Mouse (Mus musculus) frontal cortex, postnatal 10 days (tissue): ENCODE data around the gene Eif2ak3.
"Not testable (repeated sequence)": the region's sequence is repeated elsewhere in the genome, so short reads cannot be mapped to it uniquely, and the experiment has no call there.

Experiments used
- DNase-seq, 2 experiments: peaks; one replicate each; pipeline ENCODE4 v3.0.0; 2022; ENCODE audit warnings: low spot score in 2 of 2, mixed read lengths in 1 of 2

Eif2ak3 gene

DNA sequence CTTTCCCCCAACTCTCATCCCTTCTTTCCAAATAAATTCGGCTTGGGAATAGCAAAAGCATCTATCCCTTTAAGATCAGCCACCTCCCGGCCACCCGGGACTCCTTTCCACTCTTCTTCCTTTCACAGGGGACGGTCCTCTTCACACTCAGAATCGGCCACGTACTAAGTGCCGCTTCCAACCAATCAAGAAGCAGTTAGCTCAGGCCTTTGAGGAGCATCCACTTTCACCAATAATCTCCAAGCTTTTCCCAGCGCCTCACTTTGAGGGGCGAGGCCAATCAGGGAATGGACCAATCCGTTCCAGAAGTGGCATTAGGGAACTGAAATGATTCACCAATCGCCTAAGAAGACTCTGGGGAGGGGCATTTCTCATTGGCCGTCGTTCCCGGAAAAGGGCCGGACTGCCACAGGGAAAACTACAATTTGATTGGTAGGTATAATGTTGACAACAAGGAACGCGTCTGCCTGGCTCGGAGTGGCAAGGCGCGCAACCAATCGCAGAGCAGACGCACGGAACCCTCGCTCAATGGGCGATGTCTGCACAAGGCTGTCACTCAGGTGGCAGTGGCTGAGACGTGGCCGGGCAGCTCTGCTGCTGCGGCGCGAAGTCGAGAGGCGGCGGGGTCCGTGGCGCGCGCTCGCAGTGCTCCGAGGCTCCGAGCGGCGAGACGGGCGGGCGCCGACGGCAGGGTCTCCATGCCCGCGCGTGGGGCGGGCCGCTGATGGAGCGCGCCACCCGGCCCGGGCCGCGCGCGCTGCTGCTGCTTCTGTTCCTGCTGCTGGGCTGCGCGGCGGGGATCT, at the start of gene Eif2ak3:
Gene Eif2ak3, plus strand, starts transcription at position 514 of the 803 bp plus-strand sequence.
- DNase-seq, result peak; percentile 99 to 100

DNA sequence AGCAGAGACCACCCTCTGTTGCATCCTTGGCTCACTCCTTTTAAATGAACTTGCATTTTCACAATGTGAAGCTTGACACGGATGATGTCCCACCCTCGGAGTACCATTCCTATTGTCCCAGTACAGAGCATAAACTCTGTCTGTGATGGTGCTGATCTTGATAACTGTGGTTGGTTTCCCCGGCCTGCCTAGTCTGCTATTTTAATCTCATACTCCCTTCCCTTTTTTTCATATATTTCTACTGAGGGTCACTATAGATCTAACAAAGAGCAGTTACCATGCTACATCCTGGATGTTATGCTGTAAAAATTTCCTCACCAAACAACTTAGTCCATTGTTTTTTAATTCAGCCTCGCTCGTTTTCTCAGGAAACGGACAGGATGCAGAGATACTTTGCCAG, 47.4 kb upstream of the Eif2ak3 start:
- DNase-seq, result no peak

DNA sequence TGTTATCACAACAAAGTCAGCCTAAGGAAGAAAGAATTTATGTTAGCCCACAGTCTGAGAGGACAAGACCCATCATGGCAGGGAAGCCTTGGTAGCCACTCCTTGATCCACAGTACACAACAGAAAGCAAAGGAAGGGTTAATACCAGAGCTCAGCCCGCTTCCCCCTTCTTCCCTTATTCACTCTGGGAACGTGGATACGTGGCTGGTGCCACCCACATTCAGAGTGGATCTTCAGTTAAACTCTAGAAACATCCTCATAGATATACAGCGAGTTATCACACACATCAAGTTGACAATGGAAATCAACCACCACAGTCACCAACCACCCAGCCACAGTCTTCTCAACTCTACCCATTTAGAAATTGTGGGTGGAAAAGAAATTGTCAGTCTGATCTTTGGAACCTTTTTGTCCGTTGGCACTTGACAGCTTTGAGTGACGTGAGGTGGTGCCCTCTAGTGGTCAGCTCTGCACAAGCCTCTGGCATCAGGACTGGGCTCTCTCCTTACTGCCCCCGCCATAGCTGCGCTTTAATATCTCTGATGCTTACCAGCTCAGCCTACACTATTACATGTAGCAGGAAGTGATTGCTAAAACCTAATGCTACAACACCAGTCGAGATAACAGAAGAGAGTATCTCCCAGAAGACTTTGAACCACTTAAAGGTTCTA, 46.6 kb upstream of the Eif2ak3 start:
- DNase-seq, result no peak

DNA sequence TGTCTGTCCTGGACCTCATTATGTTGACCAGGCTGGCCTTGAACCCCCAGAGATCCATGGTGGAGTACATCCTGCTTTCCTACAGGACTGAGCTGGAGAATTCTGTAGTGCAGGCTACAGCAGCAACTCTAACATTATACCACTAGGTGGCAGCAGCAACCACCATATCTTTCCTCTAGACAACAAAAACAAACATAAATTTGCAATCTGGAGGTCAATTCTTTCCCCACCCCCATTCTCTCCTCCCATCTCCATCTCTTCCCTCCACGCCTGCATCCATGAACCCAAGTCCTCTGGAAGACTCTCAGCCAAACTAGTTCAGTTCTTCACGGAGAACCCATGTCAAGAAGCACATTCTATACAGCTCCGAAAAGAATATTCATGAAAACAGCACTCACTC, 39.7 kb upstream of the Eif2ak3 start:
- no peak for DNase-seq

DNA sequence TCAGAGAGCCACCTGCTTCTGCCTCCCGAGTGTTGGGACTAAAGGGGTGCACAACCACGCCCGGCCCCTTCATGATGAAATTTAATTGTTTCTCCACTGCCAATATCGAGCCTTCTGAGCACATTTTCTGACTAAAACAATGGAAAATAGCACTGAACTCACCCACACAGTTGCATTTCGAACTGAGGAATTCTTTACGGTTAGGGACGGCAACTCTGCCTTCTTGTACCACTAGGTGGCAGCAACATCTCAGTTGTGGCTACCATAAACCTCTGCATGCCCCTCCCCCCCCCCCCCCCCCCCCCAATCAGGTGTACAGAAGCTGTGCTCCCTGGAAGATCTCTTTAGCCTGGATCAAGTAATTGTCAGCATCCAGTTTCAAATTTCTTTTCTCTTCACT, 39.0 kb upstream of the Eif2ak3 start:
- DNase-seq, result peak in 1 of 2 experiments; percentile 46

DNA sequence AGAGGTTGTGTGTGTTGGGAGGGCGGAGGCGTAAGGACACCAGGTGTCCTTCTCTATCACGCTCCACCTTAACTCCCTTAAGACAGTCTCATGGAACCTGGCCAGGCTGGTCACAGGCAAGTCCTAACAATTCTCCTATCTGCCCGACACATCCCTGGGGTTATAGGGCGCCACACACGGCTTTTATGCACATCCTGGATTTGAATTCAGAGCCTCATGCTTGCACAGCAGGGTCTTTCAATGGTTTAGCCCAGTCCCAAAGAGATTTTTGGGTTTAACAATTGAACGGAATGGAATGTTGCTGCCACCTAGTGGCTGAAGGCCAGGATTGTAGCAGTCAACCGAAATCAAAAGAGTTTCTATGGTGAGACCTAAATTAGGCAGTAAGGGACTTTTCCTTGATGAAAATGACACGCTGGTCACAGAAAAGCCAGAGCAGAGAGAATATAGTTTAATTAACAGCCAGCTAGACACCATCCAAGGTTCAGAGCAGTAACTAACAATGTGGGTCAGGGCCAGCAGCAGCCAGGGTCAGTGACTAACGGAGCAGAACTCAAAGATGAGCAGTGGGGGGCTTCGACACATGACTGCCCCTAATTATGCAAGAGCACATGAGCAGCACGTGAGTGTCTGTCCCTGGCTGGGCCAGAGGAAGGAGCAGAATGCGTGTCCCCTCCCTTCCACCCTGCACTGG, 38.3 kb upstream of the Eif2ak3 start:
- peak; percentile 34 to 69 for DNase-seq

DNA sequence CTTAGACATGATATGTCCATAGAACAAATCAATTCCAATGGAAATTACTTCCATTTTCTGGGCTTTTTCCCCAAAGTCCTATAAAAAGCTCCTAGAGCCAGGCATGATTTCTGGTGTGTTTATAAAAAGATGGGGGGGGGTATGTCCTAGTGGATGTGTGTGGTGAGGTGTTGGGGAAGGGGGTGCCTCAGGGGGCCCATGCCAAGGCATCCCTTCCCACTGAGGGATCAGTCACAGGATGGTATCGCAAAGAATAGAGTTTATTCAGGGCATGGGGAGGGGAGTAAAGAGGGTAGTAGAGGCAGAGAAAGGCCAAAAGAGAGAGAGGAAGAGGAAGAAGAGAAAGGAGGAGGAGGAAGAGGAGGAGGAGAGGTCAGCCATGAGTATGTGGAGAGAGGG, 37.8 kb upstream of the Eif2ak3 start:
- DNase-seq, result no peak

DNA sequence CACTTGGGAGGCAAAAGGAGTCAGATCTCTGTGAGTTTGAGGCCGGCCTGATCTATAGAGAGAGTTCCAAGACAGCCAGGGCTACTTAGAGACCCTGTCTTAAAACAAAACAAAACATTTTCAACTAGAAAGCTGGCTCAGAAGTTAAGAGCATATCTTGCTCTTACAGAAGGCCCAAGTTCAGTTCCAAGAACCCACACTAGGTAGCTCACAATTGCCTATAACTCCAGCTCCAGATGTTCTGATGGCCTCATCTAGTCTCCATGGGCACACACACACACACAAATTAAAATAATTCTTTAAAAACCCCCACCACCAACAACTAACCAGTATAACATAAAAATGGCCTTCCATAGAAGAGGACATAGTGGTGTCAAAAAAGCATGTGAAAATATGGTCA, 33.8 kb upstream of the Eif2ak3 start:
- DNase-seq, result no peak

DNA sequence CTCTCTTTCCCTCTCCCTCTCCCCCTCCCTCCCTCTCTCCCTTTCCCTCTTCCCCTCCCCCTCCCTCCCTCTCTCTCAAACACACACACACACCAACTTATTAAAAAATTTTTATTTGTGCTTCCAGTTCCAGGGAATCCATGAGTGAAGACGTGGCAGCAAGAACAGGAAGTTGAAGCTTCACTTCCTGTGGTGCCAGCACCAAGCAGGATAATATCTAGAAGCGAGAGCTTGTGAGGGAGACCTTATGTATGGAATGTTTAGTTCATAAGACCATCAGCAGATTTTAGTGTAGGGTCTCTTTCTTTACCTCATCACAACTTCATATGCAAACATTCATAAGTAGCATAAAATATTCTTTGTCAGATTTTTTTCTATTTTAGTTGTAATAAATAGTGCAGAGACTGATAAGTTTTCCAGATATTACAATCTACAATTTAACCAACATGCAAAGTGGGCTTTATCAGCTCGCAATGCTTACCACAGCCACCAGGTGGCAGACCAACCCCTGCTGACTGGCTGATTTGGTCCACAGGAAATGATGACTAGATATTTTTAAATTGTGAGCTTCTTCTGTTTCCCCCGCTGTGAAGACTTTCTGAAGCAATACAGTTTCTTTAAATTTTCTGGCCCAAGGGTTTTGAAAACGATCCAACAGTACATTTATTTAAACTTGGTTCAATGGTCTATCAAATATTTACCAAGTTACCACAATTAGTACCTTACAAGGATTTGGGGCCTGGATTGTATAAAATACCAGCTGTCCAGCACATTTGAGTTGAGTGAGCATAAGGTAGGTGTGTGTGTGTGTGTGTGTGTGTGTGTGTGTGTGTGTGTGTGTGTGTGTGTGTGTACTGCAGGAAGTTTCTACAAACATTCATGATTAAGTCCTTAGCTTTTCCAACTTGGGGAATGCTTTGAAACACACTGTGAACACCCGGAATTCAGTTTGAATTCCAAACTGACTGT, 32.5 kb upstream of the Eif2ak3 start:
- peak; percentile 53 to 75 for DNase-seq

DNA sequence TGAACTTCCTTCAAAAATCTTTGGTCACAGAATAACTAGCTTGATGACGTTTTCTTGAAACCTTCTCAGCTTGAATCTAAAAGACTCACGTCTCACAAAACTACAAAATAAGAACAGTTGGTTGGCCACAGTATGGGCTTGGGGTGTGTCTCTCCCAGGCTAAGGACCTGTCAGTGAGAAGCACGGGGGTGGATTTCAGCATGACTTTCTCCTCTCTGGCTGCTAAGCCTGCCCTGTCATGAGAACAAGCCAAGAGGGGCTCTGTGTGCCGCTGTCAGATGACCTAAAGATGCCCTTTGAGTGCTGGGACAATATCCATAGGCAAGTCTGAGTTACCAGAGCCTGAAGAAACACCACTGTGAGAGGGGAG, 31.8 kb upstream of the Eif2ak3 start:
- no peak for DNase-seq

DNA sequence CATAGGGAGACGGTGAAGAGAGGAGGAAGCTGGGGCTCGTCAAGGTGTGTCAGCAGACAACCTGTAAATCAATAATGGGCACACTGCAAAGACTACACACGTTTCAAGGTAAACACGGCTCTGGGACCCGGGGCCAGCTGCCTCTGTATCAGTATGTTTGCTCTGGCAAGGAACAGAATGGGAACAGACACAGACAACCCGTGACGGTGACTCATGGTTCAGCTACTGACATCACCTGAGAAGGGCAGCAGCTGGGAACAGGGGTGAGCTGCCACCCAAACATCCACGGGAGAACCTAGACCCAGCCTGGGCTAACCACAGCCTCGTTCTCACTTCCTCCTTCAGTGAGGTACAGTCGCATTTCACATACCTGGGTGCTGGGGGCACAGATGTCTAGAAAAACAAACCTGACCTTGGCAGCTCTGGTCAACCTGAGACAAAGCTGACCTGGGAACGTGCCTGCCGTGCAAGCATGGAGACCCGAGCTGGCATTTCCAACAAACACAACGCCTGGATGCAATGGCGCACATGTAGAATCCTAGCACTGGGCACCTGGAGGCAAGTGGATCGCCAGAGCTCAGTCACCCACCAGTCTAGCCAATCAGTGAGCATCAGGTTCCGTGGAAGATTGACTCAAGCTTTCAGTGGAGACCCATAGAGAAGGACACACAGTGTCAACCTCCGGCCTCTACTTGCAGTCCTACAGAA, 30.2 kb upstream of the Eif2ak3 start:
- no peak for DNase-seq

DNA sequence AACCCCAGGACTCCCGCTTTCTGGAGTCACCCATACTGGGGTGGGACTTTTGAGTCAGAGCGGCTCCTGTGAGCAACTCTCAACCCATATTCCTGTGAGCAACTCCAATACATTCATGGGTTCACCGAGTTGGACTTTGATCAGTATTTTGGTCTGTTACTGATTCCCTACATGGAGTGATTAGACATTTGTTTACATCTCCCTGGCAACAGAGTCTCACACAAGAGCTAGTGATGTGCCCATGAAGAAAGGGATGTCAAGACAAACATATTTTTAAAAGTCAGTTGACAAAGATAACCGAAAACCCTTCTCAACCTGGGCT, 29.7 kb upstream of the Eif2ak3 start:
- DNase-seq, result no peak

DNA sequence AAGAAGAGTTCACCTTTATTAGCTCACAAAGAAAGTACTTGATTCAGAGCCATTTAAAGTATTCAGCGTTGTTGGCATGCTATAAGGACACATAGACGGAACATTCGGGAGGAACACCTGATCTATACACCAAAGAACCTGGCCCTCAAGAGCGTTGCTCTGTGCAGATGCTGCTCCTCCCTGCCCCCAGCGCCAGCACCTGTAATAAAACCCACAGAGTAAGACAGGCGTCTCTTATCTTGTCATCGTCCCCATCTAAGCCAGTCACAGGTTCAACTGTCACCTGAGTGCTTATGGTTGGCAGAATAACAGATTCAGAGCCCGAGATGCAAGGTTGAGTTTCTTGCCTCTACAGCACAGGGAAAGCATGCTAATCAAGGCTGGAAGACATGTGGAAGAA, 28.8 kb upstream of the Eif2ak3 start:
- DNase-seq, result no peak

DNA sequence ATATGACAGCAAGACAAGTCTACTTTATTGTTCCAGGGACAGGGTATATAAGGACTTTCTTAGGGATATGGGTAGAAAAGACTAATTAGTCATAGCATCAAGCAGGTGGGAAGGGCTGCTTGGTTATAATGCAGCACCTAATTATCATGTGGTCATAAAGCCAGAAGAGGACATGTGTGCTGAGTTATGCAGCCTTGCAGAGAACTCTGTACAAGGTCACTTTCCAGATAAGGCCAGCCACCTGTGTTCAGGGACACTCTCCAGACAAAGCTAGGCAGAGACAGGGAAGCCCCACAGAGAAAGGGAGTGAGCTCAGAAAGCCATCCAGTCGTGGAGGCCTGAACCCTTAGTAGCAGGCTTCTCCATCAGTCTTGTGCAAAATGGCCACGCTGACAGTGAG, 22.7 kb upstream of the Eif2ak3 start:
- DNase-seq, result no peak

DNA sequence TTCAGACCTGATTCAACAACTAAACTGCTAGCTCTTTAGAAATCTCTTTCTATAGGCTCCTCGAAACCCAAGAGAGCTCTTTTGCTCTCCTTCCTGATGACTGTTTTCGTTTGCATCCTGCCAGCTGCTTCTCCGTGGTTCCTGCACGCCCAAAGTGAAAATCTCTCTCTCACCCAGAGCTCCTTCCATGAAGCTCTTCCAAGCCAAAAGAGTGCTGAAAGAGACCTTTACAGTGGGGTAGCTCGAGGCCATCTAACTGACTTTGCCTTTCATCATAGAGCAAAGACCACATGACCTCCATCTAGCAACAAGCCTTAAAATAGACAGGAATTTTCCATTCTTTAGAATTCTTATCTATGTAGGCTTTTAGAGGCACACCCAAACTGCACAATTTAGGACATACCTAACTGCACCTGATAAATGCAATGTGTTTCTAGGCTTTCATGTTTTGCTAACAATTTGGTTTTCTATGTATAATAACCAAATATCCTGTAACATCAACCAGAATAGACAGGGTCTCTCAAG, 21.9 kb upstream of the Eif2ak3 start:
- no peak for DNase-seq

DNA sequence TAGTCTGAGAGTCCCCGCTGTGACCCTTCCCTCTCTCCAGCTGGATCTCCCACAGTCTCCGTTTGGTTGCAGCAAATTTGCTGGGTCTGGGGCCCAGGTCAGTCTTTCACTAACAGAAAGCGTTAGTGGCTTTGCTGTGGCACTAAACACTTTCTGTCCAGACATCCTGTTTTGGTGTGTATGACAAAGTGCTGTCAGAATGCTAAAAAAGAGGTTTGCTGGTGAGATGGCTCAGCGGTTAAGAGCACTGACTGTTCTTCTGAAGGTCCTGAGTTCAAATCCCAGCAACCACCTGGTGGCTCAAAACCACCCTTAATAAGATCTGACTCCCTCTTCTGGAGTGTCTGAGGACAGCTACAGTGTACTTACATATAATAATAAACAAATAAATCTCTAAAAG, 21.0 kb upstream of the Eif2ak3 start:
- DNase-seq, result not testable (repeated sequence)

DNA sequence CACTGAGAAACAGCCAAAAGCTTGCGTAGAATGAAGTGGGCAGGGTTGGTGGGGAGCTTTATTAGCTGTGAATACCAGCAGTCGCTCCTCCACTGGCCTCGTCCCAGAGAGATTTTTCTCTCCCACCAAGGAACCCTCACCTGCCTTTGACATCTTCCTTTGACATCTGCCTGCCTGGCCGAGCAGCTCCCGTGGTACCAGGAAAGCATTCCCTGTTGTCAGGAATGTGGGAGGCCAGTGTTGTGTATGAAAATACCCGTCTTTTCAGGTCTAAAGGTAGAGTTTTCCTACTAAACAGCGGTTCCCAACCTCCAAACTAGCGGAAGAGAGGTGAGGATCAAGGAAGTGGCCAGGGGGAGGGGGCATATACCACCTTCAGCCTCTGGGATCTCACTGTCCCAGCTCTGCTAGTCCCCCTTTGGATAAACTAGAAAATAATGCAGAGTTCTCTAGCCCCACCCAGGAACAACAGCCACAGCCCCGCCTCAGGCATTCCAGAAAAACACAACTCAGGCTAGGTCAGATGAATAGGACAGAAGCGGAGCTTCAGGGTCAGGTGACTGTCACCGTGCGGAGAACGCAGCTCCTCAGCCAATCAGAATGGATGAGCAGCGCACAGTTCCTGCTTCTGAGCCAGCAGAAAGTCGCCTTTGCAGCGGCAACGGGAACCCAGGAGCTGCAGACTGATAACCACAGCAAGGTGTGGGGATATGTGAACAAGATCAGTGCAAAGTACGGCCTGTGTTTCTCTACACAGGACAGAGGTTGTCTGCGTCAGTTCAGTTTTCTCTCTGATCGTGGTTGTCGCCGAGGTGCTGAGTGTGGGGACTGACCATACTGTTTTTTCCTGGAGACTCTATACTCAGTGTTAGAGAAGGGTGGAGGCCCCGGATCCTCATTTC, 20.0 kb upstream of the Eif2ak3 start:
- DNase-seq, result peak; percentile 33 to 48

DNA sequence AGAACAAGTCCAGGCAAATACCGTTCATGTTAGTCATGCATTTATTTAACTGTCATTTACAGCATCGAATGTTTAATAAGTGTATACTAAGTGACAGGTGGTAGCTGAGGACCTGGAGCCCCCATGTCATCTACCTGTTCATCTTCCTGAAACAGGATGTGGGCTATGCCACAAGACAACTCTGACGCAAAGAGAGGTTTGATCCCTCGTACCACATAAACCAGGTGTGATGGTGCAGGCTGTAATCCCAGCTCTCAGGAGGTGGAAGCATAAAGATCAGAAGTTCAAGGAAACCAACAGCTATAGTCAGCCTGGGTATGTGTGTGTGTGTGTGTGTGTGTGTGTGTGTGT, 19.4 kb upstream of the Eif2ak3 start:
- DNase-seq, result no peak

DNA sequence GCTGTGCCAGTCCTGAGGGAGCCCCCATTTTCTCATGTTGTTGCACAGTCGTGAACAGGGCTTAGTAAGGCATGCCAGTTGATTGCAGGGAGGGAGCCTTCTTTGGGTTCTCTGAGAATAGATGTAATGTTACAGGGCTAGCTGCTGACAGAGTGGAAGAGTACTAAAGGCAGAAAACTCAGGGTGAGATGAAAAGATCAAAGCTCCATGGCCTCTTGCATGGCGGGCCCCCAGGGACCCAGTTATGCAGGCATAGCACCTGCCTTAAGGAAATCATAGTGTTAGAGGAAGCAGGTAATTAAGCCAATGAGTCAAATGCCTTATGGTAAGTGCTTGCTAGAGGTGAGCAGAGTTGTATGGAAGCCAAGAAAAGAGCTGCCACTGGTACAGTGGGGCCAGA, 14.9 kb upstream of the Eif2ak3 start:
- DNase-seq, result no peak

DNA sequence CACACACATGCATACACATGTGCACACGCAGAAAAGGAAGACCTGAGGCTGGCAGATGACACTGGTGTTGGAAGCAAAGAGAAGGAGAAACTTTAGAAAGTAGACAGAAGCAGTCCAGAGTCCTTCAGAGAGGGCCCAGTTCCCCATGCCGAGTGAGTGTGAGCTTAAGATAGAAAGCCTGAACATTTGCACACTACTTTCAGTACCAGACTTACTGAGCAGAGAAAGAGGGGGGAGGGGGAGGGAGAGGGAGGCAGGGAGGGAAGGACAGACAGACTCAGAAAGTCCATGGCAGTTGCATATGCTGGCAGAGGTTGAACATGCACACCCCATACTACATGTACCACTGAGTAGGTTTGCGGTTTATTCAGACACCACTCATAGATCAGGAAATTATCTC, 13.8 kb upstream of the Eif2ak3 start:
- no peak for DNase-seq
